ENCODE assay signal across 8 mouse cellular contexts in the genomic region with DNA sequence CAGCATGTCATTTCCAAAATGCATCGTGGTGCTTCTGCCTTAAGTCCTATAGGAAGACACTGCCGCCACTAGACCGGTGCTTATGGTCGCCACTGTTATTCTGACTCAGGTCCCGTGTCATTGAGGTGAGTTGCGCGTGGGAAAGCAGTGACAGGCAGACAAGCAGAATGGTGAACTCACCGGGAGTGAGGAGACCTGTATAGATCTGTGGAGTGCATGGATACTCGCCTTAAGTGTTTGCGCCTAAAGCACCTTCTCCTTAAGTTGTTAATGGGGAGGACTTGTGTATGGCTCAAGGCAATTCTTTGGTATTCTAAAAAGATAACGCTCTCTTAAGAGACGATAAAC. TPM values are rescaled to one million over a fixed set of nuclear protein-coding genes. Genes with fewer than 3 reads are reported as not detected.
DNase-seq lines count a peak whose midpoint lies in the region; ATAC-seq and TF ChIP-seq lines count a peak whose summit lies in the region.

No protein-coding gene starts in this region.

- no peaks in the 10 kb centered on the region for H3K36me3 ChIP-seq in heart, embryonic 14.5 days (ENCODE audit: control insufficient read depth, insufficient read depth, low read length)
- H3K36me3 ChIP-seq in G1E (replicated peaks) = peaks cover 9% of the 10 kb centered on the region
- H3K36me3 ChIP-seq in forebrain, embryonic 15.5 days = no peaks in the 10 kb centered on the region
- H3K36me3 ChIP-seq in liver, postnatal 0 days (replicated peaks; ENCODE audit: insufficient read depth, low read length) = no peaks in the 10 kb centered on the region

- H3K9me3 ChIP-seq in heart, embryonic 14.5 days (ENCODE audit: control insufficient read depth, low read length) = no peaks in the 10 kb centered on the region
- H3K9me3 ChIP-seq in G1E (replicated peaks) = no peaks in the 10 kb centered on the region; the same call in 1 of the 2 replicates
- no peaks in the 10 kb centered on the region for H3K9me3 ChIP-seq in forebrain, embryonic 15.5 days
- H3K9me3 ChIP-seq in liver, postnatal 0 days (ENCODE audit: low read length) = no peaks in the 10 kb centered on the region

- intact Hi-C loops in heart, postnatal 14 days (cut with DNase I) = loop anchor here (5.0 kb wide), 1 partner anchor 101 kb away; a partner anchor contains a TSS

- no peak for DNase-seq in heart, postnatal 14 days
- DNase-seq in G1E (ENCODE audit: low spot score) = no peak
- DNase-seq in liver, postnatal 0 days = no peak
- no peak for DNase-seq in ovary, postnatal 36 days (ENCODE audit: low spot score)
- DNase-seq in cerebellum, adult 9-10 months = no peak
- no peak for DNase-seq in kidney, postnatal 25 days

- no peak for TF ChIP-seq EP300 in liver, postnatal 0 days (IDR thresholded peaks at IDR 0.05; ENCODE audit: low read depth)

- peak; percentile 13; the same call in 1 of the 2 replicates for ATAC-seq in heart, embryonic 14.5 days (ENCODE audit: insufficient number of reproducible peaks, insufficient read depth, low FRiP score, low read depth)
- no peak for ATAC-seq in G1E (ENCODE audit: extremely low read depth, insufficient number of reproducible peaks, low FRiP score, poor library complexity, severe bottlenecking)
- no peak; the same call in 1 of the 2 replicates for ATAC-seq in forebrain, embryonic 15.5 days (replicated peaks)
- ATAC-seq in liver, postnatal 0 days = peak; percentile 26

- peak overlapping the region; percentile 81 for H3K9ac ChIP-seq in heart, embryonic 14.5 days (ENCODE audit: low read length)
- peak overlapping the region; percentile 73 for H3K9ac ChIP-seq in forebrain, embryonic 15.5 days (replicated peaks)
- peak overlapping the region; percentile 80 for H3K9ac ChIP-seq in liver, postnatal 0 days (replicated peaks)

- WGBS in heart, embryonic 14.5 days = 1% methylated on average over 12 of the region's 12 CpGs
- WGBS in forebrain, embryonic 15.5 days = 5% methylated on average over 12 of the region's 12 CpGs
- WGBS in liver, postnatal 0 days (ENCODE audit: insufficient replicate concordance) = 3% methylated on average over 12 of the region's 12 CpGs

- H3K27ac ChIP-seq in heart, embryonic 14.5 days (replicated peaks in 1 of 2; ENCODE audit: control insufficient read depth in 1 of 2, insufficient read depth in 1 of 2, low read depth in 2 of 2, low read length in 2 of 2) = peak overlapping the region; percentile 93 to 96
- peak overlapping the region; percentile 86 for H3K27ac ChIP-seq in forebrain, embryonic 15.5 days (replicated peaks)
- peak overlapping the region; percentile 98 for H3K27ac ChIP-seq in liver, postnatal 0 days (ENCODE audit: low read depth)

- peak overlapping the region; percentile 85 for H3K4me2 ChIP-seq in heart, embryonic 14.5 days (ENCODE audit: low read length)
- peak overlapping the region; percentile 76 for H3K4me2 ChIP-seq in forebrain, embryonic 15.5 days (replicated peaks)
- H3K4me2 ChIP-seq in liver, postnatal 0 days (ENCODE audit: low read depth, low read length) = peak overlapping the region; percentile 74

- peak overlapping the region; percentile 83 to 96 for H3K4me3 ChIP-seq in heart, embryonic 14.5 days (ENCODE audit: control insufficient read depth in 1 of 2, insufficient read depth in 1 of 2, low read depth in 1 of 2, low read length in 2 of 2)
- peak overlapping the region; percentile 95 for H3K4me3 ChIP-seq in G1E (ENCODE audit: low read depth, low read length)
- H3K4me3 ChIP-seq in forebrain, embryonic 15.5 days = peak overlapping the region; percentile 90
- peak overlapping the region; percentile 91 for H3K4me3 ChIP-seq in liver, postnatal 0 days (ENCODE audit: low read depth, low read length)

- H3K4me1 ChIP-seq in heart, embryonic 14.5 days (ENCODE audit: control insufficient read depth in 2 of 2, insufficient read depth in 2 of 2, low read length in 2 of 2) = peaks cover 0 to 12% of the 10 kb centered on the region in 2 experiments; a peak in 1 of 4 replicates
- H3K4me1 ChIP-seq in G1E (ENCODE audit: insufficient read depth, low read depth, low read length) = peaks cover 11% of the 10 kb centered on the region
- peaks cover 19% of the 10 kb centered on the region for H3K4me1 ChIP-seq in forebrain, embryonic 15.5 days
- peaks cover 10% of the 10 kb centered on the region for H3K4me1 ChIP-seq in liver, postnatal 0 days (ENCODE audit: insufficient read depth)

- H3K27me3 ChIP-seq in heart, embryonic 14.5 days (ENCODE audit: control insufficient read depth, insufficient read depth, low read length) = no peaks in the 10 kb centered on the region
- H3K27me3 ChIP-seq in G1E (ENCODE audit: insufficient read depth, low read length) = no peaks in the 10 kb centered on the region
- no peaks in the 10 kb centered on the region for H3K27me3 ChIP-seq in forebrain, embryonic 15.5 days
- H3K27me3 ChIP-seq in liver, postnatal 0 days (ENCODE audit: insufficient read depth, low read length) = no peaks in the 10 kb centered on the region

- no peak for TF ChIP-seq CTCF in G1E (IDR thresholded peaks at IDR 0.05; ENCODE audit: low read depth, low read length)
- TF ChIP-seq CTCF in liver, postnatal 0 days (IDR thresholded peaks at IDR 0.05; ENCODE audit: low read depth) = no peak

RNA-seq across cellular contexts. Expression of a gene that starts 0.6 kb away (rescaled TPM):
- 12.6 and 14.4 TPM in 2 replicates for polyA plus RNA-seq in heart, embryonic 14.5 days (2014; fragmentation: Nextera tagmentation; extraction: Ambion mirVana)
- total RNA-seq in heart, postnatal 14 days (2021) = 1 to 10 TPM; 7.8 to 7.9 TPM
- total RNA-seq in G1E (2014; fragmentation: Nextera tagmentation) (56.7 and 68.9 TPM in 2 replicates), G1E (2017) (32.1 and 34.9 TPM in 2 replicates)
- polyA plus RNA-seq in G1E (2012) = 6.7 and 6.9 TPM in 2 replicates
- 22.9 and 24.3 TPM in 2 replicates for polyA plus RNA-seq in forebrain, embryonic 15.5 days (2015; fragmentation: Nextera tagmentation; extraction: Ambion mirVana)
- polyA plus RNA-seq in liver, postnatal 0 days (2015; fragmentation: Nextera tagmentation; extraction: Ambion mirVana) = 3.4 and 4.4 TPM in 2 replicates

RNA-seq across cellular contexts. Expression of a gene that starts 10.5 kb away (rescaled TPM):
- 22.1 and 25.5 TPM in 2 replicates for polyA plus RNA-seq in heart, embryonic 14.5 days (2014; fragmentation: Nextera tagmentation; extraction: Ambion mirVana)
- 10 to 100 TPM; 33.6 to 36.1 TPM for total RNA-seq in heart, postnatal 14 days (2021)
- total RNA-seq in G1E (2014; fragmentation: Nextera tagmentation) (175 and 215 TPM in 2 replicates), G1E (2017) (136 and 147 TPM in 2 replicates)
- 16.2 and 18.0 TPM in 2 replicates for polyA plus RNA-seq in G1E (2012)
- polyA plus RNA-seq in forebrain, embryonic 15.5 days (2015; fragmentation: Nextera tagmentation; extraction: Ambion mirVana) = 62.7 and 63.5 TPM in 2 replicates
- 22.9 and 23.3 TPM in 2 replicates for polyA plus RNA-seq in liver, postnatal 0 days (2015; fragmentation: Nextera tagmentation; extraction: Ambion mirVana)

Comparison
In these comparisons a context has a peak if more than half of its experiments do, and no peak if none do; other contexts are left out.
1. ATAC-seq: peak in heart, embryonic 14.5 days (single experiment) and liver, postnatal 0 days (single experiment); none in G1E (single experiment) and forebrain, embryonic 15.5 days (single experiment).
2. Peak in every context shown above with its lines, with median percentiles within 50 percentile points of each other: H3K27ac ChIP-seq, H3K4me2 ChIP-seq, H3K4me3 ChIP-seq and H3K9ac ChIP-seq.